Mouse (Mus musculus): ENCODE data around the gene Gm45799.

DNA sequence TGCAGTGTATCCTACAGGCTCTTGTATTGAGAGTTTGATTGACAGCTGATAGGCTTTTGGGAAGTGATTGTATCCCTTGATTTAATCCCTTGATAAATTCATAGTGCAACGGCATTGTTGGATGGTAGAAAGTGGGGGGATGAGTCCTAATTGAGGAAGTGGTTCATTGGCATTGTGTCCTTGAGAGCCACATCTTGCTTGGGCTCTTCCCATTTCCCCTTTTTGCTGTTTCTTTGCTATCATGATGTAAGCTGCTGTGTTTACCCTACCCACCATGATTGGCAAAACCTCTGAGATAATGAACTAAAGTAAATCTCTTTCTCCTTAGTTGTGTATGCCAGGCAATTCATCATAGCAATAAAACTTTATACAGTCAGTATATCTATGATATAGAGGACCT, 50.5 kb downstream of the Gm45799 start:
- TF ChIP-seq CTCF (IDR thresholded peaks at IDR 0.05; ENCODE audit: borderline replicate concordance, control insufficient read depth, extremely low read depth, insufficient read depth, low read length, poor library complexity), result no peak
- TF ChIP-seq POLR2A (IDR thresholded peaks at IDR 0.05; ENCODE audit: control insufficient read depth, extremely low read depth, insufficient read depth, low read length, poor library complexity), result no peak

All from thymus, adult 2 months (tissue).